Mouse (Mus musculus) gastrocnemius, postnatal 36 days (tissue): ENCODE results near the gene Metrn. TPM values are rescaled to one million over a fixed set of nuclear protein-coding genes. Genes with fewer than 3 reads are reported as not detected.
"Not testable (repeated sequence)": the region's sequence is repeated elsewhere in the genome, so short reads cannot be mapped to it uniquely, and the experiment has no call there.

Experiments
- DNase-seq, 2 experiments: peaks; one replicate each; pipeline ENCODE4 v3.0.0; 2022
- intact Hi-C: fragments of 180-260 bp; cut with DNase I; formaldehyde crosslinking; loops from one replicate; pipeline ENCODE4 v1.15.1; 2025
- total RNA-seq, 2 experiments: library from RNA; stranded (reverse); gene quantifications; 2 replicates each; pipeline ENCODE4 v1.2.3; 2021

Metrn gene
- total RNA-seq, 2 experiments from 2014 or later = 48.4 to 50.8 TPM

DNA sequence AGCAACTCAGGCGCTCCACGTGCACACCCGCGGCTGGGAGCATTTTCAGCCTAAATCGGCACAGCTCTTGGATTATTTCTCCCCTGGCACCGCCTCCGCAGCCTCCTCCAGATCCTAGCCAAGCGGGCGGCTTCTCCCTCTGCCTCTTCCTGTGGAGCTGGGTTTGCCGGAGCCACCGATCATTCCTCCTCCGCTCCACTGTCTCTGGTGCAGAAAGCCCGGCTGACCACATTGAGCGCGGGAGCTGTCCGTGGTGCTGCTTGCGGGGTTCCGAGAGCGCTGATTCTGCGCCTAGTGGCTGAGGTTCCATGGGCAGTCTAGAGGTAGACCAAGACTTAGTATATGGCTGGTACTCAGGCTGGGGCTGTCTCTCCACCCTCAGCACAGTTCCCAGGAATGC lies 16.5 kb upstream of the Metrn start:
- peak; percentile 71 to 73 for DNase-seq
- intact Hi-C loops = no loop called here

- DNase-seq = no peak
- intact Hi-C loops = no loop called here
These were observed 14.0 kb upstream of the Metrn start for GRCm38 (mm10) chr17:25810890-25811289.

DNA sequence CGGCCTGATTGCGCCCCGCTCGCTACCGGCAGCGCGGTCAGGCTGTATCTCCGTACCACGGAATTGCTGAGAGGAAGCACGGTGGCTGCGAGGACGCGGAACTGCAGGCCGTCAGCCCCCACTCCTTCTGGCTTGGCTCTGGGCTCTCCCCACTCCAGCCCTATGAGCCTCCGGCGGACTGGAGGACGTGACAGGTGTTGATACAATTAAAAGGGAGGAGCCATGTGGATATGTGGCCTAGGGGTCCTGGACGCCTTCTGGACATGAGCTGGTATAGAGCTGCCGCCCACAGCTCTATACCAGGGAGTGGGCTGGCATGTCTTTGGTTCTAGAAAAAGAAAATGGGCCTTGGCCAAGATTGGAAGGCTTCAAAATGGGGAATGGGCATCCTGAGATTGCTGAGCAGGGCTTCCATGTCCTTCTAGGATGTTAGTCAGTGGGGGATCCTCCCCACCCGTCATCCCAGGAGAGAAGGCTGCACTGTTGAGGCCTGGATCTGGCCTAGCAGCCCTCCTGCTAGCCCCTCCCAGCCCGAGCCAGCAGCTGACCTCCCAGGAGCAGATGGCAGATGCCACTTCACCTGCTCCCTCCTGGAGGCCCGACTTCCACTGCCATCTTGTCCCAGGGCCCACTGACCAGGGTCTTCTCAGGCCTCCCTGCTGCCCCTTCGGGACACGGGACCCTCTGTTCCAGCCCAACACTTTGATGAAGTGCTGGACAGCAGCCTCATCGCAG lies 12.8 kb upstream of the Metrn start:
- intact Hi-C loops = no loop called here
- no peak for DNase-seq

- intact Hi-C loops = no loop called here
- peak in 1 of 2 experiments; percentile 42 for DNase-seq
These were observed 12.1 kb upstream of the Metrn start, which contains the start of gene Fbxl16 for GRCm38 (mm10) chr17:25808789-25809605. Fbxl16 (plus strand) TSS chr17:25809085.

- intact Hi-C loops = no loop called here
- no peak for DNase-seq
These were observed 11.1 kb upstream of the Metrn start for GRCm38 (mm10) chr17:25808028-25808427.

DNA sequence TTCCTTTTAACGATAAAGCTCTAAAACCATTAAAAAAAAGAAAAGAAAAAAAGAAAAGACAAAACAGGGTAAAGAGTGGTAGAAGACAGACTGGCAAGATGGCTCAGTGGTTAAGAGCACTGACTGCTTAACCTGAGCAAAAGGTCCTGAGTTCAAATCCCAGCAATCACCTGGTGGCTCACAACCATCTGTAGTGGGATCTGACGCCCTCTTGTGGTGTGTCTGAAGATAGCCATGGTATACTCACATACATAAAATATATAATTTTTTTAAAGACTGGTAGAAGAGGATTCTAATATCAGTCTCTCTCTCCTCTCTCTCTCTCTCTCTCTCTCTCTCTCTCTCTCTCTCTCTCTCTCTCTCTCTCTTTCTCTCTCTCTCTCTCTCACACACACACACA lies 10.5 kb upstream of the Metrn start:
- DNase-seq, intact Hi-C loops: not testable (repeated sequence)

DNA sequence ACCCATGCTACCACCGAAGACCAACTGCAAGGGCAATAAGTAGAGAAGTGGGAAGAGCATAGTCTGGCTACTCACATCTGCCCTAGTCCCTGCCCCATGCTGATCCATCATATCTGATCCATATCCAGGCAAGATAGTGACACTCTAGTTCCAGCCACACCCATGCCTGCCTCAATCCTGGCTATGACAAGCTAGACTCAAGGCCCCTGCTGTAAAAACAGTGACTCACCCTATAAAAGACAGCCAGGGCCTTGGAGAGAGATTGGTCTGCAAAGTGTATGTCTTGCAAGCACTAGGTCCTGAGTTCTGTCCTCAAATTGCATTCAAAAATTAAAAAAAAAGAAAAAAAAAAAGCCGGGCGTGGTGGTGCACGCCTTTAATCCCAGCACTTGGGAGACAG lies 9.6 kb upstream of the Metrn start:
- no peak for DNase-seq
- intact Hi-C loops = no loop called here

DNA sequence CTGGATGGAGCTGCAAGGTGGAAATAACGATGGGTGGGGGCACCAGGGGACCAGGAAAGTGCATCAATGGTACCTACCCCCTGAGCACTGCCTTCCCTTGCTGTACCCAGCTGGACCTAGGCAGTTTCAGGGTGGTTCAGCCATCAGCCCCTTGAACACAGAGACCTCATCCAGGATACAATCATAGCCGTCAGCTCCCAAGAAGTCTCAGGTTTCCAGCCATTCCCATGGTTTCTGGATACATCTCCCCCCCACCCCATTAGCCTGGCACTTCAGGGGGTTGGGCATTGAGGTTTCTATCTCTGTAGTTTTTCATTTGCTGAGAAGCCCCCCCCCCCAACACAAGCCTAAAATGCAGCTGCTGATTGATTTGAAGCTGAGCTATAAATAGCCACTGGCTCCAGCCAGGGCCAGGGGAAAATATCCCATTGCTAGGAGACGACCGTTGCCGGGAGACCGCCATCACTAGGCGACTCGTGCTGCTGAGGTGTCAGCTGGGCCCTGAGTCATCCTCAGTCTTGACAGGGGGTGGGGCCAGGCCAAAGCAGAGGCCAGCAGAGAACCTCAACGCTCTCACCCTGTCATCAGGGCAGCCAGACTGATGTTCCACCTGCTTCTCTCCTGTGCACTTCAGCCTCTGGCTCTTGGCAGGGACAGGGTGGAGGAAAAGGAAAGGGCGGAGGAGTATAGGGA lies 6.0 kb upstream of the Metrn start:
- intact Hi-C loops = loop anchor here (5.0 kb wide), 1 partner anchor 71 kb away; no protein-coding TSS in a partner anchor
- DNase-seq = no peak

- intact Hi-C loops = loop anchor here (1.0 to 5.0 kb wide), 2 partner anchors 28 to 69 kb away; partner anchors contain the start of gene Narfl
- DNase-seq = peak in 1 of 2 experiments; percentile 49
These were observed 4.1 kb upstream of the Metrn start for GRCm38 (mm10) chr17:25801029-25801428.

DNA sequence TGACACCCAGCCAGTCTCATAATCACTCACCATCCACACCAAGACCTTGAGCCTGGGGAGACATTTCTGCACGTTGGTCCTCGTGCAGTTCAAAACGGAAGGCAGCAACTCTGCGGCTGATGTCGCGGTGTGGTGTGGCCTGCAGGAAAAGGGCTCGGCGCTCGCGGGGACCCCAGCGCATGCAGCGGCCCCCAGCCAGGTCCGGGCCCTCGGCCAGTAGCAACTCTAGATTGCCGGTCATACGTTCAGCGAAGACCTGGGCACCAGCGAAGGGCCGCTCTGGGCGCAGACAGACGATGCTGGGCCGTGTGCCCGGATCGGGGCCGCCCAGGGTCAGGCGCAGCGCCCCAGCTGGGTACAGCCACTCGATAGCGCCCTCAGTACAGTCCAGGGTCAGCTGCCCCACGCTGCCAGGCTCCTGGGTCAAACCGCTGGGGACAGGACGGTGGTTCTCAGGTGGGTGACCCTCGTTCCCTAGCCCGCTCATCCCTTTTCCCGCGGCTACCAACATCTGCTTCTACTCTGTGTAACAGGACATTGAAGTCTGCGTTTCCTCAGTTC lies 645 bp downstream of the Metrn start:
- intact Hi-C loops = loop anchor here (2.0 kb wide), 1 partner anchor 21 kb away; no protein-coding TSS in a partner anchor
- peak; percentile 50 to 56 for DNase-seq

- no peak for DNase-seq
- intact Hi-C loops = loop anchor here (2.0 kb wide), 1 partner anchor 21 kb away; no protein-coding TSS in a partner anchor
These were observed 1.3 kb downstream of the Metrn start, which contains the start of gene AC134908.4 for GRCm38 (mm10) chr17:25795609-25796092. AC134908.4 (minus strand) TSS chr17:25795659.

- intact Hi-C loops = no loop called here
- DNase-seq = no peak
These were observed 1.9 kb downstream of the Metrn start for GRCm38 (mm10) chr17:25794998-25795397.

- intact Hi-C loops = no loop called here
- no peak for DNase-seq
These were observed 2.7 kb downstream of the Metrn start for GRCm38 (mm10) chr17:25794197-25794596.

DNA sequence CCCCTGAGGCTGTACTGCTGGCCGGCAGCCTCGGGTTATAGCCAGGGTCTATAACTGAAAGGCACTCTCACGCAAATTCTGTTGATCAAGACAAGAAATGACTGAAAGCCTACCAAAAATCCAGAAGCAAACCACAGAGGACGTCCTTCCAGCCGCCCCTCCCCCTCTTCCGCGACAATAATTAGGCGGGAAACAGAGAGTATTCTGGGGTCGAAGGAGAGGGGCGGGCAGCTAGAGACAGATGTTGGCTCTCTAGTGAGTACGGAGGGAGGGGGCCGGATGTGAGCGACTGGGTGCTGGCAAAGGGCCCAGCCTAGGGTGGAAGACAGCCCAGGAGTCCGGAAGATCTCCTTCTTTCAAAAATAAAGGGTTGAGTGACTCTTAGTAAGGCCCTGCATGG lies 4.3 kb downstream of the Metrn start, which contains the start of gene Fam173a:
Gene Fam173a, minus strand, starts transcription at position 287 of the 400 bp plus-strand sequence.
- intact Hi-C loops = no loop called here
- peak in 1 of 2 experiments; percentile 66 for DNase-seq

- intact Hi-C loops = no loop called here
- peak; percentile 77 to 88 for DNase-seq
These were observed 5.0 kb downstream of the Metrn start for GRCm38 (mm10) chr17:25791843-25792527.

DNA sequence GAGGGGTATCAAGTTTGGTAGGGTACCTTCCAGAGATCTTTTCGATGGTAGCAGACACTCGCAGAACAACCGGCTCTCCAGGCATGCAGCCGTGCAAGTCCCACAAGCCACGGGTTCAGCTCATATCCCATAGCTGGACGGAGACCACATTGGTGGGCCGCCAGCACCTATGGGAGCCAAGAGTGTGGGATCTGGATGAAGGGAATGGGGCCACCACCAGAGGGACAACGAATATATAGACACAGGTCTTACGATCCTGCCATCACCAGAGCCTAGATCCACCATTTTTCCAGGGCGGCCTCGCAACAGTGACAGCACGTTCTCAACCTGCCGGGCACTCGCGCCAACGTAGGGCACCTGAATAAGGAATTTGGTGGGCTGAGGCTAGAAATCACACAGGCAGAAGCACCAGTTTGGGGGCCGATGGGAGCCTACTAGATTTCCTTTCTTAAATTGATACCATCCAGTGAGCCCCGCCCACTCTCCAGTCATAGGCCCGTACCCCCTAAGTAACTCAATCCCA lies 5.6 kb downstream of the Metrn start:
- DNase-seq = no peak
- intact Hi-C loops = no loop called here

DNA sequence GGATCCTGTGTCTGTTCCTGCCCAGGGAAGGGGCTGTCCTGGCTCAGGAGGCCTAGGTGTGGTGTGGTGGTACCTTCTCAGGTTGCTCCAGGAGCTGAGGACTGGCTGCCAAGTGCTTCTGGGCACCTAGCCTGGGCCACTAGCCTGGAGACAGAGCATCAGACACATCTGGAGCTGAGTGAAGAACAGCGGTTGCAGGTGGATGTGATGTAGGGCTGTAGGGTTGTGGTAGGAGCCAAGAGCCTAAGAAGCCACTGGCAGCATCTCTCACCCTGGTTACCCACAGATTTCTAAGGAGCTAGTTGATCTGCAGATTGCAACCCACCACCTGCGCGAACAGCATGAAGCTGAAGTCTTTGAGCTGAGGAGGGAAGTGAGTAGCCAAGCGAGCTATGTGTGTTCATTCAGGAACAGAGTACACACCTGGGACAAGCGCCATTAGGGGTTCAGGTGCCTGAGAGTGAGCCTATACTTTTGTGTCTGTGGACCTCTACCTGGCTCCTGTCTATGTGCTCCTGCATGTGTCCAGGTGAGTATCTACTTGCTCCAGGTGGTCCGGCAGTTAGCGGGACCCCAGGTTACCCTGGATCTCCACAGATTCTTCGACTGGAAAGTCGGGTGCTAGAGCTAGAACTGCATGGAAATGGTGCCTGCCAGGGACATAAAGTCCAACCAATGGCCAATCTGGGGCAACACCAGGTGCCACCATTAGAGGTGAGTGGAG lies 10.0 kb downstream of the Metrn start:
- intact Hi-C loops = no loop called here
- no peak for DNase-seq

DNA sequence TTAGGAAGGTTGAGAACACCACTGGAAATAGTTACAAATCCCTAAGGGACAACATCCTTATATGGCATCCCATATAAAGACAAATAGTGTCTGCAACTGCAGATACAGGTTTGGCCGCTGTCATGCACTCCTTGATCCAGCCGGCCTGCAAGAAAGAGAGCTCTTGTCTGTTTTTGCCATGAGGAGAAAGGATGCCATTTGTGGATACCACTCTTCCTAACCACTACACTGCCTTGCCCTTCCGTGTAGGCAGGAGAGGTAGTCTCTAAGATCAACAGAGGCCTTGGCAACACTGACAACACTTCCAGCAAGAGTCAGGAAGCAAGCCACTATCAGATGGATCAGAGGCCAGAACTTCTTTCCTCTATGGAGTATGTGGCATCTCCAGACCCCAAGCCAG lies 10.7 kb downstream of the Metrn start, which contains the start of gene Ccdc78:
Gene Ccdc78, plus strand, starts transcription at position 301 of the 400 bp plus-strand sequence.
- intact Hi-C loops = no loop called here
- DNase-seq = no peak
